Mouse (Mus musculus) Muller cell, postnatal 12 days (primary cell): Measurements from ENCODE around the gene Tpcn1.

Source experiments
- DNase-seq: peaks from one replicate; pipeline ENCODE4 v3.0.0-alpha.2; 2015; ENCODE audit errors: inconsistent ontology term

The Tpcn1 gene

DNA sequence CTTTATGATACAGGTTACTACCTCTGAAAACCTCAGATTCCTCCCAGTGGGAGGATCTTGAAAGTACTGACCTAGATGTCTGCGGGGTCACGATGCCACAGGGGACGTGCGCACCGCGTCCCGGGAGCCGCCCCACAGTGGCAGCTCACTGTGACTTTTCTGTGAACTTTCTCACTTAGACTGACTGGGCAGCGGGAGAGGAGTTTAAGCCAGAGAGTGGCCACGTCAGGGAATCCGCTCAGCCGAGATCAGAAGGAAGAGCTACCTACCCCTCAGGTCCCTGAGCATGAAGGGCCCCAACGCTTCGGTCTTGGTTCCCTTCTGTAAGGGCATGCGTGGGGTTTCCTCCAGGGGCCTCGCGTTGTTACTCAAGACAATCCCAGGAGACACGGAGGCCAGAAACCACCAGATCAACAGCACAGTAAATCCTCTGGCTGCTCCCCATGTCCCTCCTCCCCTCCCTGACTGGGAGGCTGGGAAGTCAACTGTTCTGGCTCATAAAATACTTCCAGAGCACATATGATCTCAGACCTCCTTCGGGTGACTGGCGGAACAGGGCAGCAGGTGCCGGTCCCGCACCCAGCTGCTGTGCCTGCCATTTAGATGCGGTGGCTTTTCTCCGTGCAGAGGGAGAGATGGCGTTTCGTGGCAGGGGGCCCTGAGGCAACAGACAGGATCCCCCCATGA is 9.1 kb downstream of the Tpcn1 start:
- no peak for DNase-seq

DNA sequence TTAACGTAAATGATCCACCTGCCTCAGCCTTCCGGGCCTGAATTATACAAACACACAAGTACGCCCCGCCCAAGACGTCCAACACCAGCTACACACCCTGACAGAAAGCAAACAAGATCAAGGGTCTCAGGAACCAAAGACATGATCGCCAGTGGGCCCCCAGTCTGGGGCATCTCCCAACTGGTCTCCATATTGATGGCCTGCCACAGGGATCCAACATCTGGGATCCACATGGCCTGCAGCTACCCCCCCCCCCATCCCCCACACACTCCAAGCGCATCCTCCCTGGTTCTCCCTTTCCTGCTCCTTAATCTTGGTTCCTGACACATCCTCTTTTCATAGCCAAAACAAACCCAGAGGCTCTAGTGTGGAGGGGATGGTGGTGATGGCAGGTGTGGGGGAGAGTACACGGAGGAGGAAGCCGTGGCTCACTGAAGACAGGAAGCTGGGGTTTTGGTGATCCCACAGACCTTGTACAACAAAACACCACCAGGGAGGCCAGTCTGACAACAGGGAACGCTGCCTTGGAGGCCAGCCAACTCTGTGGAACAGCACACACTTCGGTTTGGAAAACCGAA is 9.9 kb downstream of the Tpcn1 start:
- DNase-seq, result no peak

GRCm38 (mm10) chr5:120577935-120578441 is 10.5 kb downstream of the Tpcn1 start:
- DNase-seq, result no peak

- no peak for DNase-seq
Measured at GRCm38 (mm10) chr5:120576781-120577301, 11.6 kb downstream of the Tpcn1 start.

DNA sequence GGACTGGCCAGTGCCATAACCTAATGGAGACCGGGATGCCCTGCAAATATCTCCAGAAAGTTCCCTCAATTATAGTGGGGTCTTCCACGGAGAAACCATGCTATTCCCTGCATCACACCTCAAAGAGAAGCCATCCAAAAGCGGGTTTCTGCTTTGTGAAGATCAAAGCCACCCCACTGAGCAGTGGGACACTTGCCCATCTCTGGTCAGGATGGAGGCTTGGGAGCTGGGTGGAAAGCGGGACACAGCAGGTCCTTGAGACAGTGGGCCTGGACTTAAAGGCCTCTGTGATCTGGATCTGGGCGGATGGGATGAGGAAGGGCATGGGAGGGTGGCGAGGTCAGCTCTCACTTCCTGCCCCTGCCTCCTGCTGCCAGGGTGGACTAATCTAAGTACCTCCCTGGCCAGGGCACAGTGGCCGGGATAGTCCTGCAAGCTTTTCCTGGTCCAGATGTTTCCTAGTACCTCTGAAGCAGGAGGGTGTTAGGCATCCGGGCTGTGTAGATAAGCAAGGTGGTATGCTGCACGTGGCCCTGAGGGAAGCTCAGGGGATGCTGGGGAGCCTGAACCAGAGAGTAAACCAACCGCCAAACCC is 13.9 kb downstream of the Tpcn1 start:
- no peak for DNase-seq

DNA sequence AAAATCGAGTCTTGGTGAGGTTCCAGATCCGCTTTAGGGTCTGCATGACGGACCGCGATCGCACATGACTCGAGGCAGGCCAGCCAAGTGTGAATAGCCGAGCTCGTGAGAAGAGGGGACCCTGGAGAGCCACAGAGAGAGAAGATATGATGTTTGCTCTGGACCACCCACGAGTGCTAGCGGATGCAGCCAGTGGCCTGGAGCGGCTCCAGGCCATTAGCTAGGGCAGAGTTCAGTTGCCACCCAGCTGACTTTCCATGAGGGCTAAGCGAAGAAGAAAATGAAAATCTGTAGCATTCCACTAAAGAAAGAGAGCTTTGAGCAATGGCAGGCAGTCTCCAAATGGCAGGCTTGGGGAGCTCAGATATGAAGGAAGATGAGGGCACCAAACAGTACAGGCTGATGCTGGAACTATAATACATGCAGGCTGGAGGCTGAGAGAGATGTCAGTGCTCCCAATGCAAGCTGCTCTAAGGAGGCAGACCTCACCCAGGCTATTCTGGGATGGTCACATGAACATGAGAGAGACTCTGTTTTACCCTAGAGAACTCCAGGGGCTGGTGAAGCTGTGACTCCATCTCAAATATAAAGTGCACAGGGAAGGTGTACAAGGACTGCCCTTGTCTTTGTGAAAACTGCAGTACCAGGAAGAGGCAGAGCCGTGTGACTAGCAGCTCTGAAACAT is 17.3 kb downstream of the Tpcn1 start:
- peak; percentile 47 for DNase-seq

GRCm38 (mm10) chr5:120570289-120570897 is 18.1 kb downstream of the Tpcn1 start:
- DNase-seq, result no peak

DNA sequence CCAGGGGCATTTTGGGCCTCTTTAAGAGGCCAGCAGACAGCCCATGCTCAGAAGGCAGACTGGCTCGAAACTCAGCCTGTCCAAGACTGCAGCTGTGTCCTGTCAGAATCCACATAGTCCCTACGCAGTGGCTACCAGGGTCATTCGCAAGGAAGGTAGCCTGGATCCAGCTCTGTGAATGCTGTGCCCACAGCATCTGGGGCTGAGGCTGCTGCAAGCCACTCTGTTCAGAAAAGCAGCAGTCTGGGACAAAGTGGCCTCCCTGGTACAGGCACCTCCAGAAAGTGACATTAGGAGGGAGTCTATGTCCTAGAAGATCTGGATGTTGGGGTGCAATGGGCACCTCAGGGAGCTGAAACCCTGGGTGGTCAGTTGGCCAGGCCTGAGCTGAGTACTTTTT is 18.7 kb downstream of the Tpcn1 start:
- no peak for DNase-seq

DNA sequence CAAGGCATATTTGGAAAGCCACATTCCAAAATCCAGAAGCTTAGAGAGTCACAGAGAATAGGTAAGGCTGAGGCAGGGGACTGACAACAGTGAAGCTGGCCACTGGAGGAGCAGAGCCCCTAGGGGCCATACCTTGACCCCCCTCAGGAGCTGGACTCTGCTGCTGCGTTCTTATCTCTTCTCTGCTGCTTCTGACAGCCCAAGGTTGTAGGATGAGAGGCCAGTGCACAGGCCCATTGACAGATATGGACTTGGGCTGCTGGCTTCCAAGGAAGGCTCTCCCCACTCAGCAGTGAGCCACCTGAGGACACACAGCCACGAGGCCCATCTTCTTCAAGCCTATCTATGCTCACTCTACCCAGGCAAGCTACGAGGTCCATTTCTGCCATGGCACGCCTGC is 19.5 kb downstream of the Tpcn1 start:
- DNase-seq, result no peak

GRCm38 (mm10) chr5:120568336-120568768 is 20.1 kb downstream of the Tpcn1 start:
- no peak for DNase-seq

- DNase-seq, result no peak
Measured at GRCm38 (mm10) chr5:120567761-120568211, 20.7 kb downstream of the Tpcn1 start.

DNA sequence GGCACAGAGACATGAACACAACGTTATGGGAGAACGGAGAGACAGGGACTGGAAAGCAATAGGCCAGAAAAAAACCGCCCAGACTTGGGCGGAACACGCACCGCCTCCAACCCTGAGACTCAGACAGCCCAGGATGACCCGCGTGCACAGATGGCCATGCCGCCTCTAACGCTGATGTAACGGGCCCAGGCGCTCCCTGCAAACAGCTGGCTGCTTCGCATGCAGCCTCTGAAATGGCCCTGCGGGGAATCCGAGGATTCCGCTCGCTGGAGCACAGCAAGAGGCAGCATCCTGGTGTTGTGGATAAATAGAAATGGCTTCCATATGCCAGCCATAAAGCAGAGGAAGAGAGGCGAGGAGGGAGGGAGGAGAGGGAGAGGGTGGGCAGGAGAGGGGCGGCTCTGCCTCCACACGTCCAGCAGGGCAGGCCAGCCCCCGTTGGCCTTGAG is 21.2 kb downstream of the Tpcn1 start:
- peak; percentile 72 for DNase-seq

DNA sequence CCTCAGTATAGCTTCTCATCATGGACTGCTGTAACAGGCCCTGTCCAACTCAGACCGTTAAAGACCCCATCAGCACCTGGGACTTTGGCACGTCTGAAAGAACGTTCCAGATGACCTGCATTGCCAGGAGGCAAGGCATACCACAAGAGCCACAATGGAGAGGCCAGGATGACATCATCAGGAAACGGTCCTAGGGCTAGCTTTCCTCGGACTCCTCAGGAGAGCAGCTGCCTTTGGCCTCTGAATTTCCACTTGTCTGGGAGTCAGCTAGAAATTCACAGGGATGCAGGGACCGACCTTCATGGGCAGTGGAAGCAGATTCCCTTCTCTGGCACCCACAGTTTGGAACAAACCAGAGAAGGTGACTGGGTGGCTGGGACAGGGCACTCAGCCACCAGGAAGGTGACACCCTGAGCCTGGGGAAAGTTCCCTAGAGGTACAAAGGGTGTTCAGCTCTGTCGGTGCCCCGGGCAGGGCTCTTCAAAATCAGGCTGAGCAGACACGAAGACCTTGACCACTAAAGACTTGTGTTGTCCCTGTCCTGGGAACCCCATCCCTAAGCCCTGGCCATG is 21.7 kb downstream of the Tpcn1 start:
- peak; percentile 85 for DNase-seq

DNA sequence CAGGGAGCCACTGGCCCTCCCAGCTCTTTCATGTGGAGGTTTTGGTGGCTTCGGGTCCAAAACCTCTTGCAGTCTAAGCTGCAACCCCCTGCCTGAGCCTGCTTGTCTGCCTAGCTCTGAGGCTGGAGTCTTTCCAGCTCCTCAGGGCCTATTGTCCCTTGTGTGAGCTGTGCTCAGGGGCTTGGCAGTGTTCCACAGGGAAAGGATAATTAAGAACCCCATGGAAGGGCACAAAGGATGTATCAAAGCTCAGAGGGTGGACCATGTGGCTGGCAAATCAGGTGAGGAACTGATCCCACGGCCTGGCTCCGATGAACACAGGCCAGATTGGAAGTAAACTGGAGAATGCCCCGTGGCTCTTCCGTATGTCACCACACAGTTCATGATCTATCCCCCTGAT is 22.4 kb downstream of the Tpcn1 start:
- peak; percentile 92 for DNase-seq

GRCm38 (mm10) chr5:120565171-120565905 is 23.1 kb downstream of the Tpcn1 start:
- peak; percentile 25 for DNase-seq

GRCm38 (mm10) chr5:120563914-120564311 is 24.6 kb downstream of the Tpcn1 start:
- no peak for DNase-seq

DNA sequence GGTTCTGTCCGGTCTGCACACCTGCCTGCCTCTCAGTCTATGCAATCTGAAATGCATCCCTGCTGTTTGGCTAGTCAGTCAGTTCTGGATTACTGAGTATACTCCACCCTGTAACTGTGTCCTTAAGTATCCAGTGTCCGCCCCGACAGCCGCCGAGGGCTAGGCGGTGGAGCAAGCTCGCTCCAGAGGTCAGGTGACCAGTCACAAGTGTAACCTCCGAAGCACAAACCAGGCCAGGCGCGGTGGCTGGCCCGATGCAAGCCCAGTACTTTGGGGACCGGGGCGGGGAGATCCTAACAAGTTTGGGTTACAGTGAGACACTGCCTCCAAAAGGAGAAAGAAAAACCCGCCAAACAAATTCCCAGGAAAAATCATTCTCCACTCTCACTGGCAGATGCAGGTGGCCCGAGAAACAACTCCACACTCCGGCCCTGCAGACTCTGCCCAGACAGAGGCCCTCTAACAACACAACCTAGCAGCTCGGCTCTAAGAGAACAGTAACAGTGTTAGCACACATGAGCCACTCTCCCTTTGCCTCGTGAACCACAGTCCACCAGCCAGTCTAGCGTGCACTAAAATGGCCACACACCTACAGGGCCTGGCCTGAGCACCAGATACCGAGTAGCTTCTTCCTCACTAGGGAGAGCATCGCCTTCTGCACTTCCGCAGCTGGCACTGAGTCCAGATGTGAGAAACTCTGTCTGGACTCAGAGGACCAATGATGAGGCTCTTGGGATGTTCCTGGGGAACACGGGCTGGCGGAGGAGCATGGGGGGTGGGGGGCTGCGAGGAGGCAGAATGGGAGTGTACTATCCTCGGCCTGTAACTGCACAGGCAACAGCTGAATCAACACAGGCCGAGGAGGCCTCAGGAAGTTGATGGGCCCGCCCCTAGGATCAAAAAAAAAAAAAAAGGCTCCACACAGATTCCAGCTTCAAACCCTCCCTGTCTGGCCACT is 25.2 kb downstream of the Tpcn1 start:
- peak; percentile 33 for DNase-seq

- peak; percentile 94 for DNase-seq
Measured at GRCm38 (mm10) chr5:120560616-120561311, 27.7 kb downstream of the Tpcn1 start.

DNA sequence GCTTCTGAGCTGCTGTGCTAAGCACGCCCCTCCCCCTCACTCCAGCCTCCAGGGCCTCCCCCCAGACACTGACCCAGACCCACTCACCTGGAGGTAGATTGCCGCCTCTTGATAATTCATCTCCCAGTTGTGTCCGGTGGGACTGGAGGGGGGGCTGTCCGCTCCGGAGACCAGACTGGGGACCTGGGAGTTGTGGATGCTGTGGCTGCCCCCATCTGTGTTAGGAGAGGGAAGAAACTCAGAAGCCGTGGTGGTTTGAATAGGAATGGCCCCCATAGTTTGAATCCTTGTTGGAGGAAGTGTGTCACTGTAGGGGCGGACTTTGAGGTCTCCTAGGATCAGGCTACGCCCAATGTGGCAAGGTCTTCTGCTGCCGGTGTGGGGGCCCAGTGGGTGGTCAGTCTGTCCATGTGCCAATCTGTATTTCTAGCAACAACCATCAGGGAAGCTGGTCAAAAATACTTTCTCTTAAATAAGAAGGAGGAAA is 28.3 kb downstream of the Tpcn1 start:
- no peak for DNase-seq
